Mouse (Mus musculus): Measurements from ENCODE around the gene Mtmr14. TPM values are rescaled to one million over a fixed set of nuclear protein-coding genes. Genes with fewer than 3 reads are reported as not detected.

Gene Mtmr14
- total RNA-seq, 1 experiment from 2014 or later: 35.4 TPM

DNA sequence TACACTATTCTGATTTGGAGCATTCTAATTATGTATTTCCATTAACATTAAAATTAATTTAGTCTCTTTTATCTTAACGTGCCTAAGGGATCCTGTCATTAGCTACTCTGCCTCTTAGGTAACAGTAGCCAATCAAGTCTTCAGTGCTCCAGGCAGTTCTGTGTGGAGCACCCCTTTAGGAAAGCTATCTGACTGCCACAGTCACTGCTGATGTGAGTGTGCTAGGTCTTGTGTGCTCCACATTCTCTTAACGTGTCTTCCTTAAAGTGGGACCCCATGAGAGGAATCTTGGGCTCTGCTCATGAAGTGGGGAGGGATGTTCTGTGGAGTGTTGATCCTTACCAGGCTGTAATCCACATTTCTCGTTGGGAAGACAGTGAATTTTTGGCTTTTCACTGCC, 34.7 kb downstream of the Mtmr14 start:
- ATAC-seq (replicated peaks; ENCODE audit: low read depth, poor library complexity, severe bottlenecking): no peak

GRCm38 (mm10) chr6:113276846-113277245, 39.2 kb downstream of the Mtmr14 start:
- ATAC-seq (replicated peaks; ENCODE audit: low read depth, poor library complexity, severe bottlenecking): no peak

DNA sequence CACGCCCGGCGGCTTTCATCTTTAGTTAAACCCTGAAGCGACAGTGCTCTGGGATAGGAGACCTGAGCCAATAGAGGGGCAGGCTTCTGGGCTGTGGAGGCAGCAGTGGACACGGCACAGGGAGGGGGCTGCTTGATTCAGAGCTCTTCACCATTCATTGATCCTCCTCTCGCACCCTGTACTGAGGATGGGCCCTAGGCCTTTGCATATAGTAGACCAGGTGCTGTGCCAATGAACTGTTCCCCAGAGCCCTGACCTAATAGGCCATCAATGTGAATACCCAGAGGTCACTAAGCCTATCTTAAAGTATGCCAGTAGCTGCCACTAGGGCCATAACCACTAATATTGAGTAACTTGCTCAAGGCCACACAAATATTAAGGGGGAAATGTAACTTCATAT, 44.0 kb downstream of the Mtmr14 start:
- peak; percentile 13; the same call in 1 of the 2 replicates for ATAC-seq (replicated peaks; ENCODE audit: low read depth, poor library complexity, severe bottlenecking)

GRCm38 (mm10) chr6:113282101-113282802, 44.6 kb downstream of the Mtmr14 start, which contains the start of gene Cpne9:
Gene Cpne9, plus strand, starts transcription at chr6:113282307.
- peak; percentile 40 for ATAC-seq (replicated peaks; ENCODE audit: low read depth, poor library complexity, severe bottlenecking)

DNA sequence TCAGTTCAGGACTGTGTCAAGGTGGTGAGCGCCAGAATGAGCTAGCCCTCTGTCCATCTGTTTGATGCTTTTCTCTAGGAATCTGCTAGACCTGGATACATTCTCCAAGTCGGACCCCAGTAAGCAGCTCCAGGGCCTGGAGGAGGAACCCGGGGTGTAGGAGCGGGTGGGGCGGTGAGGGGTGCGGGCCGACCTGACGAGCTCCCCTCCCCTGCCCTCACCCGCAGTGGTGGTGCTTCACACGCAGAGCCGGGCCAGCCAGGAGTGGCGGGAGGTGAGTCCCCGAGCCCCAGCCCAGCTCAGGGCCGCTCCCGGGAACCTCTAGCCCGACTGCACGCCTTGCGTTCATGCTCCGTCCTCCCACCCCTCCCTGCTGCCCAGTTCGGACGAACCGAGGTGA, 45.3 kb downstream of the Mtmr14 start:
- ATAC-seq (replicated peaks; ENCODE audit: low read depth, poor library complexity, severe bottlenecking): no peak

GRCm38 (mm10) chr6:113283500-113283899, 45.9 kb downstream of the Mtmr14 start:
- ATAC-seq (replicated peaks; ENCODE audit: low read depth, poor library complexity, severe bottlenecking): 0 out of 2 replicates have a peak, but pooled peaks have one; percentile 15

GRCm38 (mm10) chr6:113284931-113285330, 47.3 kb downstream of the Mtmr14 start:
- peak; percentile 57 for ATAC-seq (replicated peaks; ENCODE audit: low read depth, poor library complexity, severe bottlenecking)

DNA sequence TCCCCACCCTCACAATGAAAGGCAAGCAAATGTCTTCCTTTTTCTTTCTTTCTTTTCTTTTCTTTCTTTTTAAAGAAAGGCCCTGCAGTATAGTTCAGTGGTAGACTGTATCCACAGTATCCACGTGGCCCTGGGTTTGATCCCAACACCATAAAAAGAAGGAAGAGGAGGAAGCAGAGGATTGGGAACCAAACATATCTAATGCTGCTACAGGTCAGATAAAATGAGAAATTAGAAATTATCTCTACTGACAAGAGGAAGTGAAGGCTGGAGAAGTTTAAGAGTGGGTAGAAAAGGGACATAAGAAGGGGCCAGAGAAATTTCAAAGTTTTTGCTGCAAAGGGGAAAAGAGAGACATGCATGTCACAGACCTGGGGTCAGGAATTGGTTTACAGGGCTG, 48.7 kb downstream of the Mtmr14 start:
- no peak for ATAC-seq (replicated peaks; ENCODE audit: low read depth, poor library complexity, severe bottlenecking)

GRCm38 (mm10) chr6:113287236-113287635, 49.6 kb downstream of the Mtmr14 start:
- ATAC-seq (replicated peaks; ENCODE audit: low read depth, poor library complexity, severe bottlenecking): no peak

DNA sequence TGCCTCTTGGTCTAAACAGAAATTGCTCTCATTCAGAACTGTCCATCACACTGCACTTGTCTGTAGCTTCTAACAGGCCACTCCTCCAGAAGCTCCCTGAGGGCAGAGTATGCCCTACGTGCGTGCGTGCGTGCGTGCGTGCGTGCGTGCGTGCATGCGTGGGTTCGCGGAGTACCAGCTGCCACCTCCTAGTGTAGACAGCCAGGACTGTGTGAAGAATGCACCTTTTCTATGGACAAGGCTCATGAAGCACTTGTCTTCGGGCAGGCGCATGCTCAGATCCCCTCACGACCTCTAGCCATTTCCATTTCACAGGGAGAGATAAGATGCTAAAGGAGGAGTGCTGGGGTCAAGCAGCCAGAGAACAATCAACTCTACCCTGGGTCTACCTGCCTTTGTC, 51.7 kb downstream of the Mtmr14 start:
- no peak for ATAC-seq (replicated peaks; ENCODE audit: low read depth, poor library complexity, severe bottlenecking)

DNA sequence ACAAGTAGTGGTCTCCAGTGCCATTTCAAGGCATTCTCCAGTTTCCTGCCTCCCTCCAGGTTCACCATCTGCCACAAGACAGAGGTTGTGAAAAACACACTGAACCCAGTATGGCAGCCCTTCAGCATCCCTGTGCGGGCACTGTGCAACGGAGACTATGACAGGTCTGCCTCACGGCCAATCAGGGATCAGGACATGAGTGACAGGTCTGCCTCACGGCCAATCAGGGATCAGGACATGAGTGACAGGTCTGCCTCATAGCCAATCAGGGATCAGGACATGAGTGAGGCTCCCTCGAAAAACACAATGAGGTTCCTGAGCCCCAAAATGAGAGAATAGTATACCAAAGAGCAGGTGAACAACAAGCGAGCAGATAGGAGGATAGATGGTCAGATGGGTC, 52.7 kb downstream of the Mtmr14 start:
- ATAC-seq (replicated peaks; ENCODE audit: low read depth, poor library complexity, severe bottlenecking): no peak

DNA sequence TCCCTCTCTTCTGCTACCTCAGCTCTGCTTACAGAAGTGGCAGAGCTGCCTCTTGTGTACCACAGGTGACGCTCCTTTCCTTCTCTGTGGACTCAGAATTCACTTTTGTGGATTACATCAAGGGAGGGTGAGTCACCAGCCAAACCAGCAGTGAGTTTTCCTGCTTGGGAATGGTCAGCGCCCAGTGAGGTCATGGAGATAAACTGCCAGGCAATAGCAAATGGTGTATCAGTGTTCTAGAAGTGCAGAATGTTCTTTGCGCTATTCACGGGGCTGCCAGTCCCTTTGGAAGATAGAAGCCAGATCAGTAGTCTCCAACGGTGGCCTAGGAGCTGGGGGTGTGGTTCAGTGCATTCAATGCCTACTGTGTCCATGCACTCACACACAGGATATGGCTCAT, 55.3 kb downstream of the Mtmr14 start:
- ATAC-seq (replicated peaks; ENCODE audit: low read depth, poor library complexity, severe bottlenecking): no peak

DNA sequence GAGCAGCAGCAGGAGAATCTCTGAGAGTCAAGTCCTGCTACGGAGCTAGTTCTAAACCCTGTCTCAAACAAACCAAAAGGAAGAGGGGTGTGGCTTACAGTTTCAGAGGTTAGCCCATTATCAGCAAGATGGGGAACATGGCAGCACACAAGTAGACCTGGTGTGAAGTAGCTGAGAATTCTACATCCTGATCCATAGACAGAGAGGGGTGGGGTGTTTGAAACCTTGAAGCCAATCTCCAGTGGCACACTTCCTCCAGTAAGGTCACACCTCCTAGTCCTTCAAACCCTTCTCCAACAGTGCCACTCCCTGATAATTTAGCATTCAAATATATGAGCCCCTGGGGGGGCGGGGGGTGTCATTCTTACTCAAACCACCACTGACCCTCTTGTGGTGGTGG, 58.4 kb downstream of the Mtmr14 start:
- ATAC-seq (replicated peaks; ENCODE audit: low read depth, poor library complexity, severe bottlenecking): no peak

DNA sequence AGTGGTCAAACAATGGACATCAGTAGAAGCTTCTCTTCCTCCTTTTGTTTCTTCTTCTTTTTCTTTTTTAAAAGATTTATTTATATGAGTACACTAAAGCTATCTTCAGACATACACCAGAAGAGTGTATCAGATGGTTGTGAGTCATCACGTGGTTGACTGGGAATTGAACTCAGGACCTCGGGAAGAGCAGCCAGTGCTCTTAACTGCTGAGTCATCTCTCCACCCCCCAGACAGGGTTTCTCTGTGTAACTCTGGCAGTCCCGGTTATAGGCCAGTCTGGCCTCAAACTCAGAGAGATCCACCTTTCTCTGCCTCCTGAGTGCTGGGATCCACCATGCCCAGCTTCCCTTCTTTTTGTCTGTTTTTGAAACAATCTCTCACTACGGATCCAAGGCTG, 59.0 kb downstream of the Mtmr14 start:
- ATAC-seq (replicated peaks; ENCODE audit: low read depth, poor library complexity, severe bottlenecking): no peak

DNA sequence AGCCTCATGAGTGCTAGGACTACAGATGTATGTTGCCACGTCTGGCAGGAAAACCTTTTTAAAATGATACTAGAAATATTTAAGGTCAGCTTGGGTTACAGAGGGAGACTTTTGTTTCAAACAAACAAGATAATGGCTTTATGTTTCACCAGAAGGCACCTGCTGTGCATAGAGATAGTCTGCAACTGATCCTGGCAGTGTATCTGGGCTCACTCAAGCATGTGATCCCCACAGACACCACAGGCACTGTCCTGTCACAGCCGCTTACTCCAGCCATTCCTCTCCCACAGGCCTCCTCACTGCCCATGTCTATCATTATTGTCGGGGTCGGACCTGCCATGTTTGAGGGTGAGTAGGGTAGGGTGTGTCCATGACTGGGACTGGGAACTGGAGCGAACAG, 63.7 kb downstream of the Mtmr14 start:
- ATAC-seq (replicated peaks; ENCODE audit: low read depth, poor library complexity, severe bottlenecking): no peak

DNA sequence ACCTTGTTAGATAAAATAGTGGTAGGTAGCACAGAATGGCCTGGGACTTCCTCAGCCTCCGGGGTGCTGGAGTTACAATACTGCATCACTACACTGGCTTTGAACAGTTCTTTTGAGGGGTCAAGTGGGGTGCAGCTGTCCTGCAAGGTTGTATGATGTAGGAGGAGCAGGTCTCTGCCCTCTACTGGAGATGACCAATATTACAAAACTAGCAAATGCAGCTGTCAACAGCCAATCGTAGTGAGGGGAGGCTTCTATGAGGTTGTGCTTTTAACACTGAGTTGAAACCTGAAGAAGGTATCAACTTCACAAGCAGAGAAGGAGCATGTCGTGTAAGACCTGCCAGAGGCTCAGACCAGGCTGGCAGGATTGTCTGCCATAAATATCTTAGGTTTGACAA, 64.6 kb downstream of the Mtmr14 start:
- ATAC-seq (replicated peaks; ENCODE audit: low read depth, poor library complexity, severe bottlenecking): peak; percentile 39

GRCm38 (mm10) chr6:113306322-113306985, 68.8 kb downstream of the Mtmr14 start:
- ATAC-seq (replicated peaks; ENCODE audit: low read depth, poor library complexity, severe bottlenecking): peak; percentile 80

GRCm38 (mm10) chr6:113306986-113307349, 69.3 kb downstream of the Mtmr14 start, which contains the start of gene Brpf1:
Gene Brpf1, plus strand, starts transcription at chr6:113307137.
- ATAC-seq (replicated peaks; ENCODE audit: low read depth, poor library complexity, severe bottlenecking): peak; percentile 27

GRCm38 (mm10) chr6:113307481-113308121, 70.0 kb downstream of the Mtmr14 start:
- peak; percentile 17 for ATAC-seq (replicated peaks; ENCODE audit: low read depth, poor library complexity, severe bottlenecking)

- no peak for ATAC-seq (replicated peaks; ENCODE audit: low read depth, poor library complexity, severe bottlenecking)
Observed at GRCm38 (mm10) chr6:113308141-113308540, 70.5 kb downstream of the Mtmr14 start.

- ATAC-seq (replicated peaks; ENCODE audit: low read depth, poor library complexity, severe bottlenecking): no peak
Observed at GRCm38 (mm10) chr6:113315972-113316371, 78.3 kb downstream of the Mtmr14 start.
